ENCODE assay signal across 10 mouse cellular contexts in the genomic region with DNA sequence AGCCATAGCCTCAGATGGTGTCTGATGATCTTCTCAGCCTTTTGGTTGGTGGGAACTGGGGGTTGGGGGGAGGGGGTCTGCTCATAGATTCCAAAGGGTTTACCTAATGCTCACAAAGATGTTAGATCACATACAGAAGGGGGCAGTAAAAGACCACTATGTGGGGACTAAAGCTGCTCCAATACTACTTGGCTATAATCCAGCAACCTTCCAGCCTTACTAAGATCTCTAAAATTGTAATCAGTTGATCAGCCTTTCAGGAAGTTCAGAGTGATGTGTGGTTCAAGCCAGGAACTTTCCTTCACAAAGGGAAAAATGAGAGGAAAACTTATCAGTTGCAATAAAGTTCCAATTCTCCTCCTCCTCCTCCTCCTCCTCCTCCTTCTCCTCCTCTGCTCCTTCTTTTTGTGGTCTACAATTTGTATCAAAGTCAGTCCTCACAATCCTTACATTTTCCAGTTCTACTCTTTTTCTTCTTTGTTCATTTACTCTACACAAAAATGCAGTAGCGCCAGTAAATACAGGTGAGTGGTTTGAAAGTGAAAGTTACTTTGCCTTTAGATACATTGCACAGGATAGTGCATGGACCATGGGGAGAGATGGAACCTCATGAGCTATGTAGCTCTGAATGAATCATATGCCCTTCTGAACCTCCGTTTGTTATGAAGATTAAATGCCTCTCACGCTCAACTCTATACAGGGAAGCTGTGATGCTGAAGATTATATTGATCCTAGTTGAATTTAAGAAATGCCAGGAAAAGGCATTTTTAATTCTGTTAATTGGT. TPM values are rescaled to one million over a fixed set of nuclear protein-coding genes. Genes with fewer than 3 reads are reported as not detected.
DNase-seq lines count a peak whose midpoint lies in the region; ATAC-seq and TF ChIP-seq lines count a peak whose summit lies in the region.
"Had no signal": no experiment of that assay in that cellular context is flagged by ENCODE, and none has a peak within 500 bp of the region (broad histone marks: within the 10 kb centered on the region; RNA-seq: fewer than 3 reads in every experiment).

No protein-coding gene starts in this region.

- H3K9me3 ChIP-seq in kidney, embryonic 14.5 days (ENCODE audit: control insufficient read depth, low read length), result no peaks in the 10 kb centered on the region
- H3K9me3 ChIP-seq in E14TG2a.4 (ENCODE audit: low read length), result no peaks in the 10 kb centered on the region
- H3K9me3 ChIP-seq in lung, postnatal 0 days (ENCODE audit: low read length), result no peaks in the 10 kb centered on the region
- H3K9me3 ChIP-seq: embryonic facial prominence, embryonic 12.5 days; midbrain, embryonic 12.5 days had no signal

- H3K4me1 ChIP-seq in kidney, embryonic 14.5 days (ENCODE audit: control insufficient read depth, insufficient read depth, low read length), result 0 out of 2 replicates have a peak, but pooled peaks cover 5% of the 10 kb centered on the region
- H3K4me1 ChIP-seq in E14TG2a.4 (replicated peaks; ENCODE audit: low read depth, low read length), result peaks cover 34% of the 10 kb centered on the region
- H3K4me1 ChIP-seq in cortical plate, adult 2 months (ENCODE audit: control insufficient read depth, insufficient read depth, low read length), result peaks cover 3% of the 10 kb centered on the region
- H3K4me1 ChIP-seq in lung, postnatal 0 days (ENCODE audit: insufficient read depth, low read depth, low read length), result peaks cover 8% of the 10 kb centered on the region; the same call in 1 of the 2 replicates

- H3K27ac ChIP-seq in kidney, embryonic 14.5 days (ENCODE audit: low read depth, low read length), result no peak overlapping the region
- no peak overlapping the region for H3K27ac ChIP-seq in cortical plate, adult 2 months (ENCODE audit: insufficient read depth, low read length)
- H3K27ac ChIP-seq in lung, postnatal 0 days (ENCODE audit: low read length), result no peak overlapping the region
- H3K27ac ChIP-seq: embryonic facial prominence, embryonic 12.5 days; midbrain, embryonic 12.5 days had no signal

- peaks cover 7% of the 10 kb centered on the region for H3K36me3 ChIP-seq in kidney, embryonic 14.5 days (ENCODE audit: control insufficient read depth, insufficient read depth, low read length)
- H3K36me3 ChIP-seq in E14TG2a.4 (ENCODE audit: insufficient read depth, low read length), result peaks cover 18% of the 10 kb centered on the region
- no peaks in the 10 kb centered on the region for H3K36me3 ChIP-seq in lung, postnatal 0 days (ENCODE audit: insufficient read depth, low read length)

- peak; percentile 21 for TF ChIP-seq CTCF in E14TG2a.4 (conservative IDR thresholded peaks at IDR 0.05; ENCODE audit: low read length)
- TF ChIP-seq CTCF in cortical plate, adult 2 months (IDR thresholded peaks at IDR 0.05; ENCODE audit: extremely low read depth, insufficient read depth, low read length), result 0 out of 2 replicates have a peak, but pooled peaks have one; percentile 16
- TF ChIP-seq CTCF in lung, postnatal 0 days (IDR thresholded peaks at IDR 0.05), result peak; percentile 63

- H3K4me3 ChIP-seq in kidney, embryonic 14.5 days (ENCODE audit: low read length), result no peak overlapping the region
- no peak overlapping the region for H3K4me3 ChIP-seq in E14TG2a.4 (replicated peaks; ENCODE audit: low read length)
- H3K4me3 ChIP-seq in cortical plate, adult 2 months (ENCODE audit: insufficient read depth, low read length), result no peak overlapping the region
- no peak overlapping the region for H3K4me3 ChIP-seq in lung, postnatal 0 days (ENCODE audit: low read depth, low read length)
- H3K4me3 ChIP-seq: embryonic facial prominence, embryonic 12.5 days; midbrain, embryonic 12.5 days had no signal

- H3K27me3 ChIP-seq in kidney, embryonic 14.5 days (ENCODE audit: control insufficient read depth, insufficient read depth, low read length), result no peaks in the 10 kb centered on the region
- no peaks in the 10 kb centered on the region for H3K27me3 ChIP-seq in E14TG2a.4 (ENCODE audit: insufficient read depth, low read length)
- no peaks in the 10 kb centered on the region for H3K27me3 ChIP-seq in lung, postnatal 0 days (replicated peaks; ENCODE audit: insufficient read depth, low read length)
- H3K27me3 ChIP-seq: embryonic facial prominence, embryonic 12.5 days; midbrain, embryonic 12.5 days had no signal

- DNase-seq in kidney, adult 8-10 months, result no peak
- DNase-seq in lung, postnatal 0 days (ENCODE audit: low spot score), result peak; percentile 87
- DNase-seq in right cerebral cortex, postnatal 14 days, result no peak
- no peak for DNase-seq in c-Kit-positive CD71-positive TER-119-positive erythroid progenitor cells, embryonic 14.5 days (ENCODE audit: low spot score)
- no peak for DNase-seq in ovary, adult 18-20 months (ENCODE audit: low spot score)

- 86% methylated on average over 3 of the region's 3 CpGs for WGBS in kidney, embryonic 14.5 days
- 66% methylated on average over 3 of the region's 3 CpGs for WGBS in lung, postnatal 0 days

- TF ChIP-seq EP300 in lung, postnatal 0 days (IDR thresholded peaks at IDR 0.05), result no peak

- H3K4me2 ChIP-seq in kidney, embryonic 14.5 days (replicated peaks; ENCODE audit: low read depth, low read length), result no peak overlapping the region
- no peak overlapping the region for H3K4me2 ChIP-seq in lung, postnatal 0 days (replicated peaks; ENCODE audit: low read depth, low read length)
- H3K4me2 ChIP-seq: embryonic facial prominence, embryonic 12.5 days; midbrain, embryonic 12.5 days had no signal

- no peak for TF ChIP-seq POLR2A in cortical plate, adult 2 months (IDR thresholded peaks at IDR 0.05; ENCODE audit: extremely low read depth, insufficient read depth, low read length)

- ATAC-seq in kidney, embryonic 14.5 days (ENCODE audit: low FRiP score, low TSS enrichment), result peak; percentile 28; the same call in 1 of the 2 replicates
- ATAC-seq in lung, postnatal 0 days, result peak; percentile 22

- no peak overlapping the region for H3K9ac ChIP-seq in kidney, embryonic 14.5 days (ENCODE audit: low read depth, low read length)
- no peak overlapping the region for H3K9ac ChIP-seq in lung, postnatal 0 days (replicated peaks; ENCODE audit: low read depth)
- H3K9ac ChIP-seq: embryonic facial prominence, embryonic 12.5 days; midbrain, embryonic 12.5 days had no signal

RNA-seq across cellular contexts. Expression of a gene that starts 1.7 kb away (rescaled TPM):
- polyA plus RNA-seq in kidney, embryonic 14.5 days (2014; fragmentation: Nextera tagmentation; extraction: Ambion mirVana), result 148 and 203 TPM in 2 replicates
- 235 and 239 TPM in 2 replicates for polyA plus RNA-seq in cortical plate, adult 2 months (2012; rRNA removed)
- polyA plus RNA-seq in lung, postnatal 0 days (2015; fragmentation: Nextera tagmentation; extraction: Ambion mirVana), result 205 and 218 TPM in 2 replicates

RNA-seq across cellular contexts. Expression of a gene that starts 1.7 kb away (rescaled TPM):
- not detected in 2 replicates for polyA plus RNA-seq in kidney, embryonic 14.5 days (2014; fragmentation: Nextera tagmentation; extraction: Ambion mirVana)
- not detected in 2 replicates for polyA plus RNA-seq in cortical plate, adult 2 months (2012; rRNA removed)
- not detected in 2 replicates for polyA plus RNA-seq in lung, postnatal 0 days (2015; fragmentation: Nextera tagmentation; extraction: Ambion mirVana)
- polyA plus RNA-seq: embryonic facial prominence, embryonic 12.5 days; midbrain, embryonic 12.5 days had no signal

RNA-seq across cellular contexts. Expression of a gene that starts 3.2 kb away (rescaled TPM):
- 0.11 TPM in 1 of 2 replicates, not detected in the other for polyA plus RNA-seq in kidney, embryonic 14.5 days (2014; fragmentation: Nextera tagmentation; extraction: Ambion mirVana)
- polyA plus RNA-seq in cortical plate, adult 2 months (2012; rRNA removed), result 0.96 and 1.2 TPM in 2 replicates
- 2.6 and 3.7 TPM in 2 replicates for polyA plus RNA-seq in lung, postnatal 0 days (2015; fragmentation: Nextera tagmentation; extraction: Ambion mirVana)

RNA-seq across cellular contexts. Expression of a gene that starts 16.9 kb away (rescaled TPM):
- 0.11 and 0.35 TPM in 2 replicates for polyA plus RNA-seq in kidney, embryonic 14.5 days (2014; fragmentation: Nextera tagmentation; extraction: Ambion mirVana)
- polyA plus RNA-seq in cortical plate, adult 2 months (2012; rRNA removed), result 0.62 and 0.81 TPM in 2 replicates
- 4.7 and 6.5 TPM in 2 replicates for polyA plus RNA-seq in lung, postnatal 0 days (2015; fragmentation: Nextera tagmentation; extraction: Ambion mirVana)

RNA-seq across cellular contexts. Expression of a gene that starts 50.5 kb away (rescaled TPM):
- polyA plus RNA-seq in kidney, embryonic 14.5 days (2014; fragmentation: Nextera tagmentation; extraction: Ambion mirVana), result 0.19 TPM in 1 of 2 replicates, not detected in the other
- polyA plus RNA-seq in cortical plate, adult 2 months (2012; rRNA removed), result not detected in 2 replicates
- polyA plus RNA-seq in lung, postnatal 0 days (2015; fragmentation: Nextera tagmentation; extraction: Ambion mirVana), result 0.05 and 0.10 TPM in 2 replicates
- polyA plus RNA-seq: embryonic facial prominence, embryonic 12.5 days; midbrain, embryonic 12.5 days had no signal
